Mouse (Mus musculus): ENCODE measurements around the gene Olfr116. TPM values are rescaled to one million over a fixed set of nuclear protein-coding genes. Genes with fewer than 3 reads are reported as not detected.

Olfr116 gene
- not detected in 2 replicates for polyA plus RNA-seq (2014; fragmentation: Nextera tagmentation; extraction: Ambion mirVana)

- ATAC-seq (replicated peaks; ENCODE audit: insufficient number of reproducible peaks, low FRiP score, low TSS enrichment), result no peak
- H3K27me3 ChIP-seq (ENCODE audit: control insufficient read depth, insufficient read depth, low read length), result no peaks in the 10 kb centered on the region
- peaks cover 4% of the 10 kb centered on the region; the same call in 1 of the 2 replicates for H3K9me3 ChIP-seq (replicated peaks; ENCODE audit: control insufficient read depth, low read length)
- 69% methylated on average over 2 of the region's 2 CpGs for WGBS (ENCODE audit: insufficient replicate concordance)
- H3K27ac ChIP-seq (ENCODE audit: low read depth, low read length), result no peak within 1 kb of the TSS
- H3K4me3 ChIP-seq (ENCODE audit: low read depth, low read length), result no peak within 1 kb of the TSS
- no peaks in the 10 kb centered on the region for H3K4me1 ChIP-seq (ENCODE audit: control insufficient read depth, insufficient read depth, low read length)
- no peak within 1 kb of the TSS for H3K4me2 ChIP-seq
- H3K36me3 ChIP-seq (ENCODE audit: control insufficient read depth, insufficient read depth, low read length), result no peaks in the 10 kb centered on the region
- H3K9ac ChIP-seq (ENCODE audit: low read depth, low read length), result no peak within 1 kb of the TSS
Observed at GRCm38 (mm10) chr17:37627009-37627408, at the start of gene Olfr116, which contains the start of gene Olfr115. TSS of gene Olfr116 (minus strand) at chr17:37627199. TSS of gene Olfr115 (minus strand) at chr17:37627109.

- H3K27ac ChIP-seq (ENCODE audit: low read depth, low read length), result no peak within 1 kb of the TSS
- H3K4me2 ChIP-seq, result no peak within 1 kb of the TSS
- no peaks in the 10 kb centered on the region for H3K27me3 ChIP-seq (ENCODE audit: control insufficient read depth, insufficient read depth, low read length)
- 56% methylated on average over 2 of the region's 2 CpGs for WGBS (ENCODE audit: insufficient replicate concordance)
- ATAC-seq (replicated peaks; ENCODE audit: insufficient number of reproducible peaks, low FRiP score, low TSS enrichment), result no peak
- no peaks in the 10 kb centered on the region for H3K36me3 ChIP-seq (ENCODE audit: control insufficient read depth, insufficient read depth, low read length)
- no peaks in the 10 kb centered on the region for H3K9me3 ChIP-seq (replicated peaks; ENCODE audit: control insufficient read depth, low read length)
- H3K4me3 ChIP-seq (ENCODE audit: low read depth, low read length), result no peak within 1 kb of the TSS
- no peak within 1 kb of the TSS for H3K9ac ChIP-seq (ENCODE audit: low read depth, low read length)
- no peaks in the 10 kb centered on the region for H3K4me1 ChIP-seq (ENCODE audit: control insufficient read depth, insufficient read depth, low read length)
Observed at GRCm38 (mm10) chr17:37666688-37667087, 39.7 kb upstream of the Olfr116 start, which contains the start of gene Olfr118. TSS of gene Olfr118 (plus strand) at chr17:37666988.

- no peak within 1 kb of the TSS for H3K4me2 ChIP-seq
- ATAC-seq (replicated peaks; ENCODE audit: insufficient number of reproducible peaks, low FRiP score, low TSS enrichment), result no peak
- H3K4me3 ChIP-seq (ENCODE audit: low read depth, low read length), result no peak within 1 kb of the TSS
- H3K4me1 ChIP-seq (ENCODE audit: control insufficient read depth, insufficient read depth, low read length), result no peaks in the 10 kb centered on the region
- WGBS (ENCODE audit: insufficient replicate concordance), result 39% methylated on average over 1 of the region's 1 CpGs
- H3K27ac ChIP-seq (ENCODE audit: low read depth, low read length), result no peak within 1 kb of the TSS
- H3K9me3 ChIP-seq (replicated peaks; ENCODE audit: control insufficient read depth, low read length), result no peaks in the 10 kb centered on the region
- no peak within 1 kb of the TSS for H3K9ac ChIP-seq (ENCODE audit: low read depth, low read length)
- no peaks in the 10 kb centered on the region for H3K27me3 ChIP-seq (ENCODE audit: control insufficient read depth, insufficient read depth, low read length)
- H3K36me3 ChIP-seq (ENCODE audit: control insufficient read depth, insufficient read depth, low read length), result no peaks in the 10 kb centered on the region
Observed at GRCm38 (mm10) chr17:37663682-37664081, 36.7 kb upstream of the Olfr116 start, which contains the start of gene Olfr117. TSS of gene Olfr117 (minus strand) at chr17:37663782.

- H3K36me3 ChIP-seq (ENCODE audit: control insufficient read depth, insufficient read depth, low read length), result no peaks in the 10 kb centered on the region
- H3K4me3 ChIP-seq (ENCODE audit: low read depth, low read length), result no peak within 1 kb of the TSS
- no peaks in the 10 kb centered on the region for H3K27me3 ChIP-seq (ENCODE audit: control insufficient read depth, insufficient read depth, low read length)
- H3K4me2 ChIP-seq, result no peak within 1 kb of the TSS
- H3K27ac ChIP-seq (ENCODE audit: low read depth, low read length), result no peak within 1 kb of the TSS
- H3K9ac ChIP-seq (ENCODE audit: low read depth, low read length), result no peak within 1 kb of the TSS
- no peak for ATAC-seq (replicated peaks; ENCODE audit: insufficient number of reproducible peaks, low FRiP score, low TSS enrichment)
- no peaks in the 10 kb centered on the region for H3K4me1 ChIP-seq (ENCODE audit: control insufficient read depth, insufficient read depth, low read length)
- no peaks in the 10 kb centered on the region for H3K9me3 ChIP-seq (replicated peaks; ENCODE audit: control insufficient read depth, low read length)
Observed at GRCm38 (mm10) chr17:37592643-37593042, 34.4 kb downstream of the Olfr116 start, which contains the start of gene Olfr114. TSS of gene Olfr114 (minus strand) at chr17:37592743.

- ATAC-seq (replicated peaks; ENCODE audit: insufficient number of reproducible peaks, low FRiP score, low TSS enrichment), result no peak
- H3K27ac ChIP-seq (ENCODE audit: low read depth, low read length), result no peak within 1 kb of the TSS
- no peak within 1 kb of the TSS for H3K4me3 ChIP-seq (ENCODE audit: low read depth, low read length)
- H3K36me3 ChIP-seq (ENCODE audit: control insufficient read depth, insufficient read depth, low read length), result no peaks in the 10 kb centered on the region
- H3K4me1 ChIP-seq (ENCODE audit: control insufficient read depth, insufficient read depth, low read length), result no peaks in the 10 kb centered on the region
- no peaks in the 10 kb centered on the region for H3K27me3 ChIP-seq (ENCODE audit: control insufficient read depth, insufficient read depth, low read length)
- no peak within 1 kb of the TSS for H3K4me2 ChIP-seq
- no peaks in the 10 kb centered on the region for H3K9me3 ChIP-seq (replicated peaks; ENCODE audit: control insufficient read depth, low read length)
- H3K9ac ChIP-seq (ENCODE audit: low read depth, low read length), result no peak within 1 kb of the TSS
Observed at GRCm38 (mm10) chr17:37577563-37577962, 49.4 kb downstream of the Olfr116 start, which contains the start of gene Olfr113. TSS of gene Olfr113 (minus strand) at chr17:37577663.

Other genes with a start within 250 kb of the Olfr116 start
- not detected in 2 replicates for gene Olfr105-ps, start 248.2 kb downstream of the Olfr116 start, polyA plus RNA-seq (2014; fragmentation: Nextera tagmentation; extraction: Ambion mirVana)
- not detected in 2 replicates for gene Olfr106-ps, start 236.8 kb downstream of the Olfr116 start, polyA plus RNA-seq (2014; fragmentation: Nextera tagmentation; extraction: Ambion mirVana)
- not detected in 2 replicates for gene Olfr107, start 228.0 kb downstream of the Olfr116 start, polyA plus RNA-seq (2014; fragmentation: Nextera tagmentation; extraction: Ambion mirVana)
- not detected in 2 replicates for gene Olfr108, start 181.7 kb downstream of the Olfr116 start, polyA plus RNA-seq (2014; fragmentation: Nextera tagmentation; extraction: Ambion mirVana)
- gene Olfr109, start 168.3 kb downstream of the Olfr116 start, polyA plus RNA-seq (2014; fragmentation: Nextera tagmentation; extraction: Ambion mirVana), result not detected in 2 replicates
- not detected in 2 replicates for gene H2-M2, start 143.6 kb downstream of the Olfr116 start, polyA plus RNA-seq (2014; fragmentation: Nextera tagmentation; extraction: Ambion mirVana)
- gene Olfr110, start 134.7 kb downstream of the Olfr116 start, polyA plus RNA-seq (2014; fragmentation: Nextera tagmentation; extraction: Ambion mirVana), result not detected in 2 replicates
- not detected in 2 replicates for gene Olfr111, start 119.2 kb downstream of the Olfr116 start, polyA plus RNA-seq (2014; fragmentation: Nextera tagmentation; extraction: Ambion mirVana)
- gene Olfr112, start 57.7 kb downstream of the Olfr116 start, polyA plus RNA-seq (2014; fragmentation: Nextera tagmentation; extraction: Ambion mirVana), result not detected in 2 replicates
- gene Olfr113, start 49.5 kb downstream of the Olfr116 start, polyA plus RNA-seq (2014; fragmentation: Nextera tagmentation; extraction: Ambion mirVana), result not detected in 2 replicates
- gene Olfr114, start 34.5 kb downstream of the Olfr116 start, polyA plus RNA-seq (2014; fragmentation: Nextera tagmentation; extraction: Ambion mirVana), result not detected in 2 replicates
- gene Olfr115, start 90 bp downstream of the Olfr116 start, polyA plus RNA-seq (2014; fragmentation: Nextera tagmentation; extraction: Ambion mirVana), result not detected in 2 replicates
- not detected in 2 replicates for gene Olfr117, start 36.6 kb upstream of the Olfr116 start, polyA plus RNA-seq (2014; fragmentation: Nextera tagmentation; extraction: Ambion mirVana)
- gene Olfr118, start 39.8 kb upstream of the Olfr116 start, polyA plus RNA-seq (2014; fragmentation: Nextera tagmentation; extraction: Ambion mirVana), result not detected in 2 replicates
- gene Olfr119, start 69.4 kb upstream of the Olfr116 start, polyA plus RNA-seq (2014; fragmentation: Nextera tagmentation; extraction: Ambion mirVana), result not detected in 2 replicates
- not detected in 2 replicates for gene Olfr120, start 94.6 kb upstream of the Olfr116 start, polyA plus RNA-seq (2014; fragmentation: Nextera tagmentation; extraction: Ambion mirVana)
- gene Olfr121, start 121.7 kb upstream of the Olfr116 start, polyA plus RNA-seq (2014; fragmentation: Nextera tagmentation; extraction: Ambion mirVana), result not detected in 2 replicates
- not detected in 2 replicates for gene Olfr122, start 141.4 kb upstream of the Olfr116 start, polyA plus RNA-seq (2014; fragmentation: Nextera tagmentation; extraction: Ambion mirVana)
- not detected in 2 replicates for gene Olfr123, start 166.3 kb upstream of the Olfr116 start, polyA plus RNA-seq (2014; fragmentation: Nextera tagmentation; extraction: Ambion mirVana)
- not detected in 2 replicates for gene Olfr124, start 172.7 kb upstream of the Olfr116 start, polyA plus RNA-seq (2014; fragmentation: Nextera tagmentation; extraction: Ambion mirVana)
- gene Olfr125, start 205.8 kb upstream of the Olfr116 start, polyA plus RNA-seq (2014; fragmentation: Nextera tagmentation; extraction: Ambion mirVana), result not detected in 2 replicates
- not detected in 2 replicates for gene Olfr126, start 220.3 kb upstream of the Olfr116 start, polyA plus RNA-seq (2014; fragmentation: Nextera tagmentation; extraction: Ambion mirVana)

Data from heart, embryonic 11.5 days (tissue).